Mouse (Mus musculus) liver, adult 2 months (tissue): ENCODE measurements at regions not wholly inside any gene's neighbourhood (a gene's known extent, or its start where the extent isn't known, plus 50 kb on each side); places are given as distances from the start of the nearest gene placed in this dataset.

Experiments
- DNase-seq: peaks from one replicate; pipeline ENCODE4 v3.0.0-alpha.2; 2011; ENCODE audit warnings: low read depth, low spot score; ENCODE audit errors: extremely low read depth
- H3K27ac ChIP-seq: fragments of 200-500 bp; replicated peaks from 2 replicates; pipeline ENCODE4 v1.5.1; 2012; ENCODE audit warnings: low read depth, mild to moderate bottlenecking, control low read depth, inconsistent platforms, low read length; ENCODE audit not compliant: insufficient read depth
- H3K27me3 ChIP-seq: fragments of 200-500 bp; 2 replicates; pipeline ENCODE4 v1.6.1; 2012; ENCODE audit warnings: mild to moderate bottlenecking, moderate library complexity, low read length, inconsistent platforms; ENCODE audit not compliant: control insufficient read depth, insufficient read depth
- H3K36me3 ChIP-seq: fragments of 200-500 bp; 2 replicates; pipeline ENCODE4 v1.6.1; 2012; ENCODE audit warnings: low read length, inconsistent platforms; ENCODE audit not compliant: control insufficient read depth, insufficient read depth
- H3K4me1 ChIP-seq: fragments of 200-500 bp; 2 replicates; pipeline ENCODE4 v1.6.1; 2011; ENCODE audit warnings: low read length; ENCODE audit not compliant: control insufficient read depth, insufficient read depth
- H3K4me3 ChIP-seq: fragments of 200-500 bp; 2 replicates; pipeline ENCODE4 v1.5.1; 2011; ENCODE audit warnings: low read depth, mild to moderate bottlenecking, control low read depth, low read length, moderate library complexity; ENCODE audit not compliant: insufficient read depth
- H3K79me2 ChIP-seq: fragments of 200-500 bp; 2 replicates; pipeline ENCODE4 v1.6.1; 2012; ENCODE audit warnings: inconsistent platforms, mild to moderate bottlenecking, low read length, moderate library complexity; ENCODE audit not compliant: control insufficient read depth, insufficient read depth
- H3K9ac ChIP-seq: fragments of 200-500 bp; 2 replicates; pipeline ENCODE4 v1.6.1; 2012; ENCODE audit warnings: low read depth, mild to moderate bottlenecking, control low read depth, inconsistent platforms, low read length
- CTCF ChIP-seq: fragments of 200-500 bp; IDR thresholded peaks from 2 replicates; pipeline ENCODE4 v1.5.1; 2011; ENCODE audit warnings: low read depth, low read length, control low read depth
- POLR2A ChIP-seq: fragments of 200-500 bp; IDR thresholded peaks from 2 replicates; pipeline ENCODE4 v1.6.1; 2011; ENCODE audit warnings: low read length, control low read depth; ENCODE audit not compliant: insufficient read depth; ENCODE audit errors: extremely low read depth
- WGBS: fragments of 180-500 bp; shearing (Covaris S2); methylation state at CpG from one replicate; pipeline ENCODE4 v1.1.7; 2018; 5-methylcytosine and 5-hydroxymethylcytosine counted together

DNA sequence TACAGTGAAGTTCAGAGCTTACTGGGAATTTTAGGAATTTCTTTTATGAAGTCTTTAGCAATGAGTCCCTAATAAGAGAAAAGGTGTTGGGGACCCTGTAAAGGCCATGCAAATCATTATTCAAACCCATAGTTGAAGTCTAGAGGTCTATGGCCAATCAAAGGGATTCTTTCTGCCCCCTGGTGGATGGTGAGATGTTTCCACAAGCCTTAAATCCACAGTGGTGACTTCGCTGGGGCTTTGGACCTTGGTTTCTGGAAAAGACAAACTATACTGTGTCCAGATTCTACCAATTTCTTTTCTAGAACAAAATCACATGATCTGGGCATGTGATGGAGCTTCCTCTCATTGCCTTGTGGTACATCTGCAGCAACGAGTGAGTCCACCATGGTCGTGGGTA is 457.2 kb upstream of the Pou3f3 start:
- no peaks in the 10 kb centered on the region; the same call in 1 of the 2 replicates for H3K4me1 ChIP-seq
- no peaks in the 10 kb centered on the region for H3K36me3 ChIP-seq
- WGBS: 79% methylated on average over 3 of the region's 3 CpGs
- no peak overlapping the region for H3K4me3 ChIP-seq
- no peaks in the 10 kb centered on the region for H3K79me2 ChIP-seq
- H3K9ac ChIP-seq: no peak overlapping the region
- no peak overlapping the region for H3K27ac ChIP-seq
- DNase-seq: no peak
- no peak for TF ChIP-seq CTCF
- TF ChIP-seq POLR2A: no peak
- no peaks in the 10 kb centered on the region for H3K27me3 ChIP-seq

GRCm38 (mm10) chr1:42241172-42241571 is 454.4 kb upstream of the Pou3f3 start:
- Histone ChIP-seq H3K36me3 (no peaks in the 10 kb centered on the region), H3K27me3 (no peaks in the 10 kb centered on the region), H3K4me1 (no peaks in the 10 kb centered on the region; the same call in 1 of the 2 replicates), H3K27ac (no peak overlapping the region), H3K79me2 (no peaks in the 10 kb centered on the region), H3K9ac (no peak overlapping the region), H3K4me3 (no peak overlapping the region)
- no peak for DNase-seq
- TF ChIP-seq POLR2A: no peak
- TF ChIP-seq CTCF: no peak
- 80% methylated on average over 9 of the region's 9 CpGs for WGBS

- no peak overlapping the region for H3K9ac ChIP-seq
- TF ChIP-seq CTCF (no peak), POLR2A (no peak)
- H3K79me2 ChIP-seq: no peaks in the 10 kb centered on the region
- H3K27ac ChIP-seq: no peak overlapping the region
- 89% methylated on average over 11 of the region's 11 CpGs for WGBS
- H3K4me3 ChIP-seq: no peak overlapping the region
- H3K27me3 ChIP-seq: no peaks in the 10 kb centered on the region
- no peak for DNase-seq
- H3K36me3 ChIP-seq: no peaks in the 10 kb centered on the region
- H3K4me1 ChIP-seq: no peaks in the 10 kb centered on the region; the same call in 1 of the 2 replicates
Measured at GRCm38 (mm10) chr1:42241601-42242220, 453.9 kb upstream of the Pou3f3 start.

DNA sequence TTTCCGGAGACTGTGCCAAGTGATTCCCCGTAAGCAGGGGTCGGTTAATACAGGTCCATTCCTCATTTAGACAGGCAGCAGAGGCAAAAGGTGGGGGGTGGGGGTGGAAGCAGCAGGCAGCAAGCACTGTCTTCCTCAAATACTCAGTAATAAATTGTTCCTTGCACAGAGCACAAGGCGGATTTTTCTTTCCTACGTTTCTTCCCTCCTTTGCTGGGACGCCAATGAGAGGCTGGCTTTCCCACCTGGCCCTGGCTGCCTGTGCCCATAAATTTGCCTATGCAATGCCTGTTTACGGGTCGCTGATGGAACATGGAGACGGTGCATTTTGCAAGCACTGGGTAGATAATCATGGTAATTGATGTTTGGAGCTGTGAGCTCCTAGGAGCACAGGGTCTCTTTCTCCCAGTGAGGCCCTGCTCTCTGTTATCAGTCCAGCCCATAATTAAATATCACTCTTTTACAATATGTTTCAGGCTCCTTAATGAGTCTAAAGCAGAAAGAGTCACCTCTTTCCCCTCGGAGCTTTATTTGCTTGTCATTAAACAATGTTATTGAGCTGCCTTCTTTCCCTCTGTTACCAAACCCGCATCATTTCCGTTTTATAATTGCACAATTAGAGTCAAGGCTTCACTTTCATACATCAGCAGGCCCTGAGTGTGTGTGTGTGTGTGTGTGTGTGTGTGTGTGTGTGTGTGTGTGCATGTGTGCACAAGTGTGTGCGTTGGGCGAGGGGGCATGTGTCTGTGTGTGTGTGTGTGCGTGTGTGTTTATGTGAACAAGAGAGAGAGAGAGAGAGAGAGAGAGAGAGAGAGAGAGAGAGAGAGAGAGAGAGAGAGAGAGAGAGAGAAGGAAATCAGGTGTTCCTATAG is 452.7 kb upstream of the Pou3f3 start:
- DNase-seq: no peak

GRCm38 (mm10) chr1:42243458-42243855 is 452.1 kb upstream of the Pou3f3 start:
- Histone ChIP-seq H3K4me3 (no peak overlapping the region), H3K36me3 (no peaks in the 10 kb centered on the region), H3K4me1 (no peaks in the 10 kb centered on the region; the same call in 1 of the 2 replicates), H3K27me3 (no peaks in the 10 kb centered on the region), H3K9ac (no peak overlapping the region), H3K27ac (no peak overlapping the region), H3K79me2 (no peaks in the 10 kb centered on the region)
- TF ChIP-seq POLR2A (no peak), CTCF (no peak)
- peak; percentile 16 for DNase-seq
- 26% methylated on average over 5 of the region's 5 CpGs for WGBS

More for the DNA sequence above, 452.7 kb upstream of the Pou3f3 start:
- H3K4me1 ChIP-seq: no peaks in the 10 kb centered on the region; the same call in 1 of the 2 replicates
- no peak overlapping the region for H3K9ac ChIP-seq
- H3K4me3 ChIP-seq: no peak overlapping the region
- 67% methylated on average over 15 of the region's 15 CpGs for WGBS
- TF ChIP-seq CTCF (no peak), POLR2A (no peak)
- H3K36me3 ChIP-seq: no peaks in the 10 kb centered on the region
- no peak overlapping the region for H3K27ac ChIP-seq
- H3K79me2 ChIP-seq: no peaks in the 10 kb centered on the region
- no peaks in the 10 kb centered on the region for H3K27me3 ChIP-seq

- Histone ChIP-seq H3K4me3 (no peak overlapping the region), H3K27me3 (no peaks in the 10 kb centered on the region), H3K36me3 (no peaks in the 10 kb centered on the region), H3K27ac (no peak overlapping the region), H3K9ac (no peak overlapping the region), H3K79me2 (no peaks in the 10 kb centered on the region), H3K4me1 (no peaks in the 10 kb centered on the region; the same call in 1 of the 2 replicates)
- TF ChIP-seq CTCF (no peak), POLR2A (no peak)
- 57% methylated on average over 14 of the region's 14 CpGs for WGBS
- DNase-seq: no peak
Measured at GRCm38 (mm10) chr1:42243878-42244277, 451.7 kb upstream of the Pou3f3 start.
